Mouse (Mus musculus) common myeloid progenitor, adult 5-6 weeks (primary cell): Measurements from ENCODE around the gene Mtus2. TPM values are rescaled to one million over a fixed set of nuclear protein-coding genes. Genes with fewer than 3 reads are reported as not detected.

Source experiments
- ATAC-seq: replicated peaks from 2 replicates; pipeline ENCODE4 v1.8.0; 2016; ENCODE audit warnings: low read depth, mild to moderate bottlenecking, moderate TSS enrichment, inconsistent platforms; ENCODE audit not compliant: poor library complexity, severe bottlenecking
- total RNA-seq: library from RNA; stranded (forward); fragments of 200-1000, 187-1606 nt; gene quantifications from 2 replicates; pipeline ENCODE4 v1.2.3, GENCODE M21; 2017

The Mtus2 gene
- total RNA-seq, 1 experiment from 2014 or later, result 4.3 TPM

DNA sequence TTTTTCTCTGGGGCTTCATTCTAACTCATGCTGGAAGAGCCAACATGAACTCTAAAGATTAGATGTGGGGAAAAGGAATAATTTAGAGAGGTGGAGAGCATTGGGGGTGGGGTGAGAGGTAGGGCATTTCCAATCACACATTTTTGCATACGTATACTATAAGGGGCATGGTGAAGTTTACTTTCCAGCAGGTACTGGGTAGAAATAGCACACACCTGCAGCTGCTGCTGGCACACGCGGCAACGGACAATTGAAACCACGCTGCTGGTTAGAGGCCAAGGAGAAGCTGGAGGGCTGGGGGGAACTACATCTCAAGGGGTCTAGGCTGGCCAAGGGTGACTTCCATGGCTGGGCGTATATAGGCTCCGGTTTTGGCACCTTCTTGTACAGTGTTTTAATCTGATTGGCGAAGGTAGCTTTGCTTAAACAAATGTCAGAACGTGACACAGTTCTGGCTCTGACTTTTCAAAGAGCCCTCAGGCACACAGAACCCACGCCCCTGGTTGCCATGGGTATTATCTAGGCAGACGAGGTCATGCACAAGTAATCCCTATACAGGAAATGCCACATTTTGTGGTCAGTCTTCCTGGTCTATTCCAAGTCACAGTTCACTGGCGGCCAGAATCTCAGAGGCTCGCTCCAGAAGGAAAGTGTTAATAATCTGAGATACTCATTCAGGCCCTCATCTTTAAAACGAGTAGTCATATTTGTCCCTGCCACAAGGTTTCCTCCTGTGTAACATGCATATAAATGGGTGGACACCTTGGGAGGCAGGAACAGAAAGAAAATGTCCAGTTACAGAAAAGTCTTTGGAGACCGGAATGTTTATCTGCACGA, 404.0 kb downstream of the Mtus2 start:
- ATAC-seq, result peak; percentile 45

DNA sequence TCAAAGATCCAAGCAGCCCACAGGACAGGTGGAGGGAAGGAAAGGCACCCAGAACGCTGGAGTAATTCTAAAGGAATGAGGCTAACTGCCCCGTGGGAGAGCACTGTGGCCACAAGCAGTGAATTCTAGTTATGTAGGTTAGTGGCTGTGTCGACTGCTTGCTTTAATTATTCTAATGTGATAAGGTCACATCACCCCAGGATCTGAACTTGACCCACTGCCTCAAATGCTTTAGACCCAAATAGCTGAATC, 404.6 kb downstream of the Mtus2 start:
- no peak for ATAC-seq

DNA sequence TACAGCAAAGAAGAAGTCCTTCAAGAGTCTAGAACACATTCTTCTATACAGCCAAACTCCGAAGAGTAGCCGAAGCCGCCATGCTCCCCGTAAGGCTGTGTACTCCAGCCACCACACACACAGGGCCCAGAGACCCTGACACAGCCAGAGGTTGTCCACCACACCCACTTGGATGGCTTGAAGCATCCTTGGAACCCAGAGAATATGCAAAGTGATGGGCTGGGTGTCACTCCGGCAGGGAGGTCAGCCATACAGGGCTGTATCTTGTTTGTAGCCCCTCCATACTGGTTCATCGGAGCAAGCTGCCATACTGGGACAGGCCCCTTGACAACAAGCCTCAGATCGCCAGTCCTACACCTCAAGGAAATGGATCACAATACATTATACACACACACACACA, 405.2 kb downstream of the Mtus2 start:
- no peak for ATAC-seq

DNA sequence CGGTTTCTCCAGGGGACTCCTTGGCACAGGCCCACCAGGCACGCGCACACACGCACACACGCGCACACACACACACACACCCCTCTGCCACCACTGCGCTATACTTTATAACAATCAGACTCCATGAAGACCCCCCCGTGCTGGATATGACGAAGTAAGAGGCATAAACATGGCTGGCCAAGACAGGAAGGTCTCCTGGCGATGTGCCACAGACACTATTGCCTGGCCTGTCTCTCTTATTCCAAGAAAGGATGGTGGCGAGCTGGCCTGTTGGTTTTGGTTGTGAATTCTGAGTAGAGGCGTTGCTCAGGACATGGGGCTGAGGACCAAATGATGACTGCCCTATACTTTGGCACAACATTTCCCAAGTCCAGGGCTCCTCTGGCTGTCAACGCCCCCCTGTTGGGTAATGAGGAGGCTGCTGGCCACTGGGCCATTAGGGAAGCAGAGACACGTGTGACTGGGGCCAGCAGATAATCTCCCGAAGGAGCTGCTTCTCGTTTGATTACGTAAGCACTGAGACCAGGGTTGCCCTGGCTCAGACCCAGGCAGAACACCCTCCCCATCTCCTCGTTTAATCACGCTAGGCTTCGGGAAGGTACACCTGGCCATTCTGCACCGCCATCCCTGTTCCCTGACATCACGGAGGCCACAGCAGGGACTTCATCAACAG, 406.5 kb downstream of the Mtus2 start:
- peak; percentile 53 for ATAC-seq

Other genes with a start within 250 kb of the Mtus2 start
- gene Flt1, start 231.3 kb upstream of the Mtus2 start, total RNA-seq, result 0.23 TPM in 1 of 2 replicates, not detected in the other
- 128 and 182 TPM in 2 replicates for gene Pomp, start 96.9 kb upstream of the Mtus2 start, total RNA-seq
- 3.7 and 5.5 TPM in 2 replicates for gene Slc46a3, start 62.5 kb upstream of the Mtus2 start, total RNA-seq